Mouse (Mus musculus) adrenal gland, adult 18-20 months (tissue): ENCODE results near the gene Dmbt1. TPM values are rescaled to one million over a fixed set of nuclear protein-coding genes. Genes with fewer than 3 reads are reported as not detected.
"Not testable (repeated sequence)": the region's sequence is repeated elsewhere in the genome, so short reads cannot be mapped to it uniquely, and the experiment has no call there.

Experiments used
- DNase-seq, 2 experiments: peaks; one replicate each; pipeline ENCODE4 v3.0.0; 2021 to 2022; ENCODE audit warnings: low spot score in 2 of 2
- total RNA-seq, 2 experiments: library from RNA; stranded (reverse); gene quantifications; 1 replicate in 1 of 2; 2 replicates in 1 of 2; pipeline ENCODE4 v1.2.3; 2021

Dmbt1 gene
- total RNA-seq, 2 experiments from 2014 or later: not detected

DNA sequence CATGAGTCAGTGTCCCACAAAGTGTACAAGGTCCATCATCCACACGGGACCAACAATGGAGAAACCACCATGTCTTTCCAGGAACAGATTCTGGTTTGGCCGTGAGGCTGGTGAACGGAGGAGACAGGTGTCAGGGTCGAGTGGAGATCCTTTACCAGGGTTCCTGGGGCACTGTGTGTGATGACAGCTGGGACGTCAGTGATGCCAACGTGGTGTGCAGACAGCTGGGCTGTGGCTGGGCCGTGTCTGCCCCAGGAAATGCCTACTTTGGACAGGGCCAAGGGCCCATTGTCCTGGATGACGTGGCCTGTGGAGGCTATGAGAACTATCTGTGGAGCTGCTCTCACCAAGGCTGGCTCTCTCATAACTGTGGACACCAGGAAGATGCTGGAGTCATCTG is 18.0 kb downstream of the Dmbt1 start:
- DNase-seq: not testable (repeated sequence)

DNA sequence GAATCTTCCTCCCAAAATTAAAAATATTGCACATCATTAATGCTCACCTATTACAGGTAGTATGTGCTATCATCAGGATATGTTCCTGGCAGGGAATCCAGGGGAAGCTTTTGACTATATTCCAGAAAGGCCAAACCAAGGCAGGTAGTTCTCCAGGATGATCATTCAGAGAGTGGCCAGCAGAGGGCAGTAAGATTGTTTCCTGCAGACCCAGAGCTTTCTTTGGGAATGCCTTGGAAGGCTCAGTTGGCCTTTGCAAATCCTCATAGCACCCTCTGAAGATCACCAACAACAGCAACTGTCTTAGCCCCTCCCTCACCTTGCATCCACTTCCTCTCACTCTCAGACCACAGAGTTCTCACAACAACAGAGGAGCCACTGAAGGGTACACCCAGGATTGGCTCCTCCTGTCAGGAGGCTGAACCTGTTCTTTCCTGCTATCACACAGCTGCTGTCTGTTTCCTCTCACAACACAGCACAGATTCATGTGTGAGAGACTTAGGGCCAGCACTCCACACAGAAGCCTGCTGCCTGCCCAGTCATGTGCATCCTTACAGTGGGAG is 23.0 kb downstream of the Dmbt1 start:
- no peak for DNase-seq

DNA sequence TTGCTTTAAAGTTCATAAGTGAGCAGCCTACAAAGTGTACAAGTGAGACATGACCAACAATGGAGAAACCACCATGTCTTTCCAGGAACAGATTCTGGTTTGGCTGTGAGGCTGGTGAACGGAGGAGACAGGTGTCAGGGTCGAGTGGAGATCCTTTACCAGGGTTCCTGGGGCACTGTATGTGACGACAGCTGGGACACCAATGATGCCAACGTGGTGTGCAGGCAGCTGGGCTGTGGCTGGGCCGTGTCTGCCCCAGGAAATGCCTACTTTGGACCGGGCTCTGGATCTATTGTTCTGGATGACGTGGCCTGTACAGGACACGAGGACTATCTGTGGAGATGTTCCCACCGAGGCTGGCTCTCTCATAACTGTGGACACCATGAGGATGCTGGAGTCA is 26.1 kb downstream of the Dmbt1 start:
- not testable (repeated sequence) for DNase-seq

DNA sequence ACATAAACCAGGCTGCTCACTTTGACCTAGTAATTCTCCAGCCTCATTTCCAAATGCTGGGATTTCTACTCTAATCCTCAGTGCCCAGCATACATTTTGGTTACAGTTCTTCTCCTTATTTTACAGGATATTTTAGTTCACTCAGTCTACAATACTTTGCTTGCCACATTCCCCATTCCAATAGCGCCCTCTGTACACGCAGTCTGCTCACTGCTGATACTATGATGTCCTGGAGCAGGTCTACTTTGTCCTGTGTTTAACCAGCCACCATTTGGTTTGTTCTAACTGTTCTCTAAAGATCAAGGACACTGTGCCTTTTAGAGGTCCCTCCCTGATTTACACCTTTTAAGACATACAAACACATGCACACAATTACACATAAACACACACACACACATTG is 28.0 kb downstream of the Dmbt1 start:
- DNase-seq: not testable (repeated sequence)

DNA sequence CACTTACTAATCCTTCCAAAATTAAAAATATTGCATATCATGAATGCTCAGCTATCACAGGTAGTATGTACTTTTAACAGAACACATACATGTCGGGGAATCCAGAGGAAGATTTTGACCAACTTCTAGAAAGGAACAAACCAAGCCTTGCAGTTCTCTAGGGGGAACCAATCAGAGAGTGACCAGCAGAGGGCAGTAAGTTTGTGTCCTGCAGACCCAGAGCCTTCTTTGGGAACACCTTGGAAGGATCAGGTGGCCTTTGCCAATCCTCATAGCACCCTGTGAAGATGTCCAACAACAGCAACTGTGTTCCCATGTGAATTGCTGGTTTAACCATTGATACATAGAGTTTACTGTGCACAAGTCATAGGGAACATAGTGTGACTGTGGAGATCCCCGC is 30.7 kb downstream of the Dmbt1 start:
- DNase-seq: peak in 1 of 2 experiments; percentile 18

DNA sequence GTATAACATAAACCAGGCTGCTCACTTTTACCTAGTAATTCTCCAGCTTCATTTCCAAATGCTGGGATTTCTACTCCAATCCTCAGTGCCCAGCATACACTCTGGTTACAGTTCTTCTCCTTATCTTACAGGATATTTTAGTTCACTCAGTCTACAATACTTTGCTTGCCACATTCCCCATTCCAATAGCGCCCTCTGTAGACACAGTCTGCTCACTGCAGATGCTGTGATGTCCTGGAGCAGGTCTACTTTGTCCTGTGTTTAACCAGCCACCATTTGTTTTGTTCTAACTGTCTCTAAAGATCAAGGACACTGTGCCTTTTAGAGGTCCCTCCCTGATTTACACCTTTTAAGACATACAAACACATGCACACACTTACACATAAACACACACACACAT is 36.3 kb downstream of the Dmbt1 start:
- peak; percentile 33 to 44 for DNase-seq

DNA sequence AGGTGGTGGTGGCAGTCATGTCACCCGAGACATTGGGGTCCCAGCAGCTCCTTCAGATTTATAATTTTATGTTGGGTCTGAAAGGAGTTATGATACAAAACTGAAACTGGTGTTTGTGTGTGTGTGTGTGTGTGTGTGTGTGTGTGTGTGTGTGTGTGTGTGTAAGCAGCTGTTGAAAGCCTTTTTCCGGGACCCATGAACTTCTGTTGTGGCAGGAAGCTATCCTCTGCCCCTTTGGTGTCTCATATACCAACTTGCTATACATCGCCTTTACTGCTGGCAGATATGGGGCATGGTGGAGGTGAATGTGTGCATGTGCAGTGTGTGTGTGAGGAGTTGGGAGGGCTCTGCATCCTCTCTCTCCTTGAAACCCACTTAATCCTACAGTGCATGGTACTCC is 41.6 kb downstream of the Dmbt1 start:
- DNase-seq: not testable (repeated sequence)

DNA sequence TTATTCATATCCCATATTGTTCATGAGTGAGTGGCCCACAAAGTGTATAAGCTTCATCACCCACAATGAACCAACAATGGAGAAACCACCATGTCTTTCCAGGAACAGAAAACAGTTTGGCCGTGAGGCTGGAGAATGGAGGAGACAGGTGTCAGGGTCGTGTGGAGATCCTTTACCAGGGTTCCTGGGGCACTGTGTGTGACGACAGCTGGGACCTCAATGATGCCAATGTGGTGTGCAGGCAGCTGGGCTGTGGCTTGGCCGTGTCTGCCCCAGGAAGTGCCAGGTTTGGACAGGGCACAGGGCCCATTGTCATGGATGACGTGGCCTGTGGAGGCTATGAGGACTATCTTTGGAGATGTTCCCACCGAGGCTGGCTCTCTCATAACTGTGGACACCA is 42.2 kb downstream of the Dmbt1 start:
- DNase-seq: not testable (repeated sequence)

DNA sequence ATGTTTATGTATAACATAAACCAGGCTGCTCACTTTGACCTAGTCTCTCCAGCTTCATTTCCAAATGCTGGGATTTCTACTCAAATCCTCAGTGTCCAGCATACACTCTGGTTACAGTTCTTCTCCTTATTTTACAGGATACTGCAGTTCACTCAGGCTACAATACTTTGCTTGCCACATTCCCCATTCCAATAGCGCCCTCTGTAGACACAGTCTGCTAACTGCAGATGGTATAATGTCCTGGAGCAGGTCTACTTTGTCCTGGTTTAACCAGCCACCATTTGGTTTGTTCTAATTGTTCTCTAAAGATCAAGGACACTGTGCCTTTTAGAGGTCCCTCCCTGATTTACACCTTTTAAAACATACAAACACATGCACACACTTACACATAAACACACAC is 44.1 kb downstream of the Dmbt1 start:
- DNase-seq: peak; percentile 31

DNA sequence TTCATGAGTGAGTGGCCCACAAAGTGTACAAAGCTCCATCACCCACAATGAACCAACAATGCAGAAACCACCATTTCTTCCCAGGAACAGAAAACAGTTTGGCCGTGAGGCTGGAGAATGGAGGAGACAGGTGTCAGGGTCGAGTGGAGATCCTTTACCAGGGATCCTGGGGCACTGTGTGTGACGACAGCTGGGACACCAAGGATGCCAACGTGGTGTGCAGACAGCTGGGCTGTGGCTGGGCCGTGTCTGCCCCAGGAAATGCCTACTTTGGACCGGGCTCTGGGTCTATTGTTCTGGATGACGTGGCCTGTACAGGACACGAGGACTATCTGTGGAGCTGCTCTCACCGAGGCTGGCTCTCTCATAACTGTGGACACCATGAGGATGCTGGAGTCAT is 50.5 kb downstream of the Dmbt1 start:
- DNase-seq: not testable (repeated sequence)

DNA sequence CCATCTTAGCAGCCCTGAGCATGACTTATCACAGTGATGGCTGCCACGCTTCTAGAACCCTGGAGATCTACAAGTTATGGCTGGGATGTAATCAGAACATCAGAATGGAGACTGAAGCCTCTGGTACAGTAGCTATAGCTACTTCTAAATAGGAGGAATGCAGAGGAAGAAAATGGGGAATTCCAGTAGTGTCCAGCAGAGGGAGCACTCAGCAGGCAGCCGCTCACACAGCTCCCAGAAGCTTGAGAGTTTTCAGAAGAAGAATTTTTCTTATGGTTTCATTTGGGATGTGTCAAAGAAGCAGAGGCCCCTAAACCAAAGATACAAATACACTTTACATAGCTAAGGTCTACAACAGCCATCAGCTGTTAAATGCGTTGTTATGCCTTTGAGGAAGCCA is 80.6 kb downstream of the Dmbt1 start:
- peak; percentile 41 to 52 for DNase-seq

DNA sequence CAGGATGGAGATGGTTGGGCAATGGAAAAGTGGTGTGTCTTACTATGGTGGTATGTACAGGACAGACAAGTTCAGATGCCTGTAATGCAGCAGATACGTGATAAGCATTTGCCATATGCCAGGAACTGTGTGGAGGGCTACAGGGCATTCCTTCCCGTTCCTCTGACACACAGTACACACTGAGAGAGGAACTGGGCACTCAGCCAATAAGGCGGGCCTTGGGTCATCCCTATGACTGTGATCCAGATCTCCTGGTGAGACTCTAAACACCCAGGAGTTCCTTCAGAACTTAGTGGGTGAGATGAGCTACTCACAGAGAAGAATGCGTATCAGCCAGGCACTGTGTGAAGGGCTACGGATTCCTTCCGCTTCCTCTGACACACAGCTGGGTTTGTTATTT is 81.8 kb downstream of the Dmbt1 start:
- no peak for DNase-seq

DNA sequence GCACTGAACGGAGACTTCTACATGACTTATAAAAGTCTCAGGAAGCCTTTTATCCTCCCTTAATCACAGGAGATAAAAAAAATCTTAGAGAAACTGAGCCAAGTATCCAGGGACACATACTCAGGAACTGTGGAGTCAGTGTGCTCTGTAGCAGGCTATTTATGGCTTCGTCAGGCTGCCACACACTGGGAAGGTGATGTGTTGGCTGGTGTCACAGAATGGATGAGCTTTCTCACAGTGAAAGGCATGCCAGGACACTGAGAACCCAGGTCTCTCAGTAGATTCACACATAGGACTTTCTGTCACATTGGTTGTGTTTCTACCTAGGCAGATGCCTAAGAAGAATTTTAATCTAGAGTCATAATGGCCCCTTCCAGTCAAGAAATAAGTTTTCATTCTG is 82.6 kb downstream of the Dmbt1 start:
- no peak for DNase-seq

DNA sequence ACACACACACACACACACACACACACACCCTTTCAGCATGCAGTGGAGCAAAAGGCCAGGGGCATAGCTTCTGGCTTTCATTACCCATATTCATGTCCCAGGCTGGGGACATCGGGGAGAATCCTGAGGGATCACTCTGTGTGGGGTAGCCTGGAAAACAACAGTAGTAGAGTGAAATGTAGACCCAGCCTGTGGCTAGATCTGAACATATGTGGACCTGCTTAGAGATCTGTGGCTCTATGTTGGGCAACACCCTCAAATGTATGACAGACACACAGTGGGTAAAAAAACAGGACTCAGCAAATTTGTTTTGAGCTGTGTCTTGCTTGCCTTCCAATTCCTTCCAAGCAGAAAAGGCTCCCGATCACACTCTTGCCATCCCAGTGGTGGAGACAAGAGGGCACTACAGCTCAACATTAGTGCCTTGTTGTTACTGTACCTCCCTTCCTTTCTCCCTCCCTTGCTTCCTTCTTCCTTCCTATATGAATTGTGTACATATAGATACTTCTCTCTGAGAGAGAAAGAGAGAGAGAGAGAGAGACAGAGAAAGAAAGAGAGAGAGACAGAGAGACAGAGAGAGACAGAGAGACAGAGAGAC is 90.5 kb downstream of the Dmbt1 start:
- DNase-seq: no peak

DNA sequence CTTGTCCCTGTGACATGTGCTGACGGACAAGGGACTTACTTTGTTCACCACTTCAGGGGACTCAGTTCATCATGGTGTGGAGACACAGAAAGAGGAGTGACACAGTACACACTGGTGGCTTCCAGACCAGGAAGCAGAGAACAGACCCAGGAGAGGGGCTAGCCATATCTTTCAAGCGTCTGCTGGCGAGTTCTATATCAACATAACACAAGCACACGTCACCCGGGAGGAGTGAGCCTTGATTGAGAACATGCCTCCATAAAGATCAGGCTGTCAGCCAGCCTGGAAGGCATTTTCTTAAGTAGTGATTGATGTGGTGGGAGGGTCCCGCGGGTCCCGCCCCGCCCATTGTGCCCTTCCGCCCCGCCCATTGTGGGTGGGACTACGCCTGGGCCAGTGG is 98.2 kb downstream of the Dmbt1 start:
- no peak for DNase-seq

DNA sequence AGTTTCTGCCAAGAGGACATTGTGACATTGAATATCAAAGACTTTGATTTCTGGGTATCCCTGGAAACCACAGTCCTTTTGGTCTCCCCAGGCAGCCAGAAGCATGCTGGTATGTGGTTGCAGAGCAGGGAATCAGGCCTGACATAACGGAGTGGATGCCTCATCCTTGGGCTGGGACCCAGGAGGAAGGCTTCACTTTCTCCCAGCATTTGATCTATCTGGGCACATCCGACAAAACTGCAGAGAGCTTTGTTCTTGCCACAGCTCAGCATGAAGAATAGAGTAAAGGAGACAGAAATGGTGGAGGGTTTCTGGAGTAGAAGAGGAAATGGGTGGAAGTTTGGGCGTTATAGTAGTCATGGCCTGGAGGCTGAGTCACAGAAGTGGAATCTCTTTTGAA is 101.3 kb downstream of the Dmbt1 start:
- no peak for DNase-seq

DNA sequence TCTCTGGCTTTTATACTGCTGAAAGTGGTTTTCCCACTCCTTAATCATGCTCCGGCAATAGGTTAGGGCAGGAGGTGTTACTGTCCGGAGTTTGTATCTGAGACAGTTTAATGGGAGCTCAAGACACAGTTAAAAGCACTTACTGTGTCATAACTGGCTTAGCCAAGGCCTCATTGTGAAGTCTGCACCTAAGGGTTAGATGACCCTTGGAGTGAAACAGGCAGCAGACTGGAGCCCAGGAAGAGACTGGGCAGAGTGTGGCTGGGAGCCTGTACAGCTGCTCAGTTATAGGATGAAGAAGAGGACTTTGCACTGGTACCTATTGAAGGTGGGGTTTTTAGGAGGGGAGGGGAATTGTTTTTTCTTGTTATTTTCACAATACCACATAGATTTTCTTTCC is 114.4 kb downstream of the Dmbt1 start, which contains the start of gene 4933402N03Rik:
4933402N03Rik (minus strand) TSS at position 101 of the 400 bp plus-strand sequence.
- DNase-seq: no peak

DNA sequence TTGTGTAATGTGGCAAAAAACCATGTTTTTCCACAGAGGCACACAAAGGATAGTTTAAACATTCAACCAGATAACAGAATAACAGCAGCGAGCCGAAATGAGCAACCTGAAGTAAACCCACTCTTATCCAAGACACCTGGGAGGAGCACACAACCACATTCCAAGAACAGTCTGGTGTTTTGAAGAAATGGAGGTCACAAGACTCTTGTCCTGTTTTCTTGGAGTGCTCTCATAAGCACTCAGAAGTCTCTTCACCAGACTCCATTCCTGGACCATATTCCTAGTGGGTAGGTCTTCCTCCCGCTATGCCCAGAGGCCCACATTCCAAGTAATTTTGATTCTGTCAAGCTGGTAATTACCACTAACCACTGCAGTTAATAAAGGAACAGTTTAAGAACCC is 118.3 kb downstream of the Dmbt1 start:
- no peak for DNase-seq

DNA sequence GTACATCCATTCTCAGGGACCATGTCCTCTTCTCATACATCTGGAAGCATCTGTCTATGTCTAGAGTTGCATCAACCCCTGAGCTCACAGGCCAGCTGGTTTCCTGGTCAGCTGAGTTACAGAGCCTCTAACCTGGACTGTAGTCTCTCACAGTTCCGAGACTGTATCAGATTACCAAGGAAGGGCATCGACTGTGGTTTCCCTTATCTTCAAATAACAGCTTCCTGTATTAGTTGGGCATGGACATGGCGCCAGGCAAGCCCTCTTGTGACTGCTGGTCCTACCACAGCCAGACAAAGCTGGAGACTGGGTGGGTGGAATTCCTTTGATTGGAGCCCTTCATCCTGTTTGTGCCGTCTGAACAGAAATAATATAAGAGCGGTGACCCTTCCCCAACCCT is 121.2 kb downstream of the Dmbt1 start:
- DNase-seq: no peak

DNA sequence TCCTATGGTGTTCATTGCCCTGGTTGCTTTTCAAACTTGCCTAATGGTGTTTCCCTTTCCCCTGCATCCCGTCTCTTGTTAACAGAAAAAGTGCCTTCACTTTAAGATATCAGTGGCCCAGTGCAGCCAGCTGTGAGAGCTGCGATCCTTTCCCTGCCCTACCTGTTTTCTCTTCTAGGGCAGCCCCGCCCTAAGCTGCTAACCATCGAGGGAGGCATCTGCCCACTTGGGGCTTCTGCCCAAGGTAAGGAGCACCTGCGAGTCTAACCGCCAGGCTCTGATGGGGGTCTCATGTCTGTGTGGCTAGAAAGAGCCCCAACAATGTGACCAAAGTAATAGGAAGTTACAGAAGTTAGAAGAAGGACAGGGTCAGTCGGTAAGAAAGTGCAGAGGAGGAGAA is 130.4 kb downstream of the Dmbt1 start:
- no peak for DNase-seq

DNA sequence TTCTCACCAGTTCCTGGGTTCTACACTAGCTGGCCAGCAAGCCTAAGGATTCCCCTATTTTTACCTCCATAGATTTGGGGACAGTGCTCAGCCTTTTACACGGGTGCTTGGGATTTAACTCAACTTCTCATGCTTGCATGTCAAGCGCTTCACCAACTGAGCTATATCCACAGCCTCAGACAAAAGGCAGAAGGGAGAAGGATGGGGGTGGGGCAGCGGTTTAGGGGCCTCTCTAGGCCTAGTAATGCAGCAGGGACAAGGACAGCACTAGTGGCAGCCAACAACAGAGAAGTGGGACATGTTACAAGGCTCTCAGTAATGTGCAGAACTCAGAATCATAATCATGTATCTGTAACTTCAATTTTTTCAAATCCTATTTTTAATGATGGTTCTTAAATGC is 135.9 kb downstream of the Dmbt1 start:
- no peak for DNase-seq

DNA sequence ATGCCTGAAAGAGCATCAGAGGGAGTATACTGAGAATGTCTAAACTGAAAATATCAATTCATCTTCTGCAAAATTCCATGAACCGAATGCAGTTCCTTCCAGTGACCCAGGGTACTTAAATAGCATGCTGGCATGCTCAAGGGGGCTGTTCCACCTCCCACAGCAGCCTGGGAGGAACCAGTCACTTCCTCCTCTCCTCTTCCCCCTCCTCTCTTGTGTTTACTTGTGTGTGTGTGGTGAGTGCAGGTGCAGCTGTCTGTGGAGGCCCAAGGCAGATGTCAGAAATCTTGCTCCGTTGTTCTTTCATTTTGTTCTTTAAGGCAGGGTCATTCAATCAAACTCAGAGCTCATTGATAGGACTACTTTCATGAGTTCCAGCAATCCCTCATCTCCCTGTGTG is 137.2 kb downstream of the Dmbt1 start:
- no peak for DNase-seq
